Mouse (Mus musculus): Measurements from ENCODE around the gene Tpk1.

Gene Tpk1

DNA sequence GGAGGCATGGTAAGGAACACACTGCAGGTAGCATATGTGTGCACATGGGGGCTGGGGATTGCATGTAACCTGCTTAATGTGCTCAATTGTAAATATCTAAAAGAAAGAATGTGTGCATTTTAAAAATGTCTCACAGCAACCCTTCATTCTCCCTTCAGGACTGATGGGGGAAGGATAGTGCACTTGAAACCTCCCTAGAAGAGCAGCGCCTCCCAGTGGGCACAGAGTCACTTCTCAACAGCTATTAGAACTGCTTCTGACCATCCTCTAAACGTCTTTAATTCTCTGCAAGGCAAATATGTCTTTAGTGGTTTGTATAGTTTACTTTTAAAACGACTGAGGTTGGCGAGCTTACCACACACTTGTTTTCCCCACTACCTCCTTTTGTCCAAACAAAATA lies 241.1 kb downstream of the Tpk1 start:
- peak; percentile 15 for DNase-seq

DNA sequence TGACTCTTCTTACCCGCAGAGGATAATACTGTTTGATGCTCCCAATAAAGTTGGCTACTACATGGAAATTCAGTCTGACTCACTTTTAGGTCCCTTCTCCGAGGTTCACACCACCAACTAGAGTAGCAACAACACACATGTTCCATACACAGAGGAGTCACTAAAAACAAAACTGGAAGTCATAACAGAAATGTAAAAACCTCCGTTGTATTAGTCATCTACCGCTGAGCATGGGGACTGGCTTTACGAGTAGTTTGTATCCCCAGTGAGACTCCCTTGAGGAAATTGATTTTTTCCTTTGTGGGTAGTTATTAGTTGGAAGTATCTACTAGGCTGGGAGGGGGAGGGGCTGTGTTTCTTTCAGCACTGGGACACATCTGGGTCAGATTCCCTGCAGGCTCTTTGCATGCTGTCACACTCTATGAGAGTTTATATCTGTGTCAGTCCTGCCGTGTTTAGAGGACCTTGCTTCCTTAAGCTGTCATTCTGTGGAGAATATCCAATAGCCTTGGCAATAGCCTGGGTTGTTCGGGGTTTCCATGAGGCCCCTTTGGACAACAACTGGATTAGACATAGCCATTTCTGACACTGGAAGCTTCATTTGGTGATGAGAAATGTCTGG lies 245.6 kb downstream of the Tpk1 start:
- DNase-seq = no peak

GRCm38 (mm10) chr6:43408949-43409348 lies 257.1 kb downstream of the Tpk1 start:
- DNase-seq = no peak

DNA sequence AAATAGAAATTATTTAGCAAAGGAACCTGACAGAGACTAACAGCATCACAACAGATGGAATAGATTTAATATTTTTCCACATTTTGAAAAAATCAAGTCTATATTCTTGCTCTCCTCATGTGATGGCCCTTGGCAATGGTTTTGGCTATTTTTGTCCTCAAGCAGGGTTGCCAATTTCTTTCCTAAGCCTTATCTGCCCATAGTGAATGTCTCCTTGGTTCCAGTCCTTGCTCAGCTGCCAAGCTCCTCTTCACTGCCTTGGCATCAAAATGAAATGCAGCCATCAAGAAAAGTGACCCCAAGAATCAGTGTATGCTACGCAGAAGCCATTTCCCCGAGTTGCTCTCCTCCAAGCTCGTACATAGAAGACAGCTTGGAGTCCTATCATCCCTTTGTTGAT lies 263.0 kb downstream of the Tpk1 start:
- no peak for DNase-seq

GRCm38 (mm10) chr6:43402219-43402997 lies 263.7 kb downstream of the Tpk1 start:
- DNase-seq = no peak

- DNase-seq = no peak
These were observed 269.7 kb downstream of the Tpk1 start for GRCm38 (mm10) chr6:43396426-43396825.

DNA sequence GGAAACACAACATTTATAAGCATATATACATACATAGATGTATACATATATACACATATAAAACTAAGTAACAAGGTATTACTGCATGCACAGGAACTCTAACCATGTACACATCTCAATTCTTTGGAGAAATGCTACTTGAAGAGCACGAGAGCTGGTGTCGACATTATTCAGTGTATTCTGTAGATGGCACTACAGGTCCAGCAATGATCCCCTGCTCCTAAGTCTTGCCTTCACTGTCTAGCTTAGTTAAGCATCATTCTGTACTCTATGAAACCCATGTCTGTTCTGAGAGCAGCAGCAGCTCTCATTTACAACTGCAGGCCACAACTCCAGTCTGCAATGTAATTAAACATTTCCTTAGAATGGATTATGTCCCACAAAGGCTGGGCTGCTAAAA lies 270.5 kb downstream of the Tpk1 start:
- peak; percentile 32 for DNase-seq

DNA sequence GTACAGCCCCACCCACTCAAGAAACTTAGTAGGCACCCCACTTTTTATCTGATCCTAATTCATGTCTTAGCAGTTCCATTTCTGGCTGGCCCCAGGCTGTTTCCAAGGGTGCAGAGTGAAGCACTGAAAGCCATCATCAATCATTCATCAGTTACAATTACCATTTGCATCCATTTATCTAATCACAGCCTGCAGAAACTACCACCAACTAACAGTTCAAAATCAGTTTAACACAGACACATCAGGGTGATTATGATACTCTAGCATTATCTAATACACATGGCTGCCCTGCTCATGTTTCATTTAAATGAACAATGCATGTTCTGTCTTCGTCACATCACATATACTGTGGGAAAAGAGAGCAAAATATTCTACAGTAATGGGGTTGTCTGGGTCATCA lies 274.7 kb downstream of the Tpk1 start:
- no peak for DNase-seq

GRCm38 (mm10) chr6:43387273-43387672 lies 278.8 kb downstream of the Tpk1 start:
- DNase-seq = peak; percentile 26

- no peak for DNase-seq
These were observed 281.2 kb downstream of the Tpk1 start for GRCm38 (mm10) chr6:43384841-43385240.

GRCm38 (mm10) chr6:43384304-43384703 lies 281.8 kb downstream of the Tpk1 start:
- no peak for DNase-seq

DNA sequence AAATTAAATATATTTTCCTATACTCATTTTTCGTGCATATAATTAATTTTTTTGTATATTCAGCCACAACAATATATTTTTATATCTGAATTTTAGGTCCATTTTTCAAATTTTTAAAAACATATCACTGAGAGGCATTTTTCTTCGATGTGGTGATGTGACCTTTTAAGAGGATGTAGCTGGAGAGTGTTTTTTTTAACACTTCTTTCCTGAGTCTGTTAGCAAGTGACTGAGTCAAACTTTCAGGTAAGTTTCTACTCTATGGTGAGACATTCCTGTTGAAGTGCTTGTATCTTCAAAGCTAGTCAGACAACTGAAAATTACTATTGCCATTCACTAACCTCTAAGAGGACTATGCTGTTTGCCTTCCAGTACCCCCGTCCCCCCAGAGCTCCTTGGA lies 283.3 kb downstream of the Tpk1 start:
- no peak for DNase-seq

DNA sequence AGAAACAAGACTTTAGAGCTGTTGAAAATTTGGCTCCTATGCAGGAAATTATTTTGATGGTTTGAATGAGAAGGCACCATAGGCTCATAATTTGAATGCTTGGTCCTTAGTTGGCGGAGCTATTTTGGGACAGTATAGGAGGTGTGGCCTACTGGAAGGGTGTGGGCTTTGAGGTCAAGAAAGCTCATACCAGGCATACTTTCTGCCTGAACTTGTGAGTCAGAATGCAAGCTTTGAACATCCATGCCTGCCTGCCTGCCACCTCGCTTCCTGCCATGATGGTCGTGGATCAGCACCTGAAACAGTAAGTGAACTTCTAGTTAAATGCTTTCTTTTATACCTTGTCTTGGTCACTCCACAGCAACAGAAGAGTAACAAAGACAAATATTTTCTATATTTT lies 283.8 kb downstream of the Tpk1 start:
- no peak for DNase-seq

DNA sequence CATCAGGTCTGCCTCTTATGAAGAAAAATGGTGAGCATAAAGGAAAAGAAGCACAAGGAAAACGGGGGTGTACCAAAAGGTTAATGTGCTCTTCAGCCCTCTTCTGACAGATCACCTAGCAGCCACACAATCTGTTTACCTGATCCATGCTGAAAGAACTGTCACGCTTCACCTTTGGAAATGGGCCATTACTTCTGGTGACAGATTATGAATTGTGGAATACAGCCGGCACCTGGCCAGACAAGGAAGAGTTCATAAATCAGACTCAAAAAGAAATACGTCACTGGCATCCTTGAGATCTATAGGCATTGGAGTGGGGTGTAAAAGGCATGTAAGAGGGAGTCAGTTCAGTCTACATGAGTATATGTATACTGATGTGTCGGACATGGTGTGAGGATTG lies 292.9 kb downstream of the Tpk1 start:
- no peak for DNase-seq

DNA sequence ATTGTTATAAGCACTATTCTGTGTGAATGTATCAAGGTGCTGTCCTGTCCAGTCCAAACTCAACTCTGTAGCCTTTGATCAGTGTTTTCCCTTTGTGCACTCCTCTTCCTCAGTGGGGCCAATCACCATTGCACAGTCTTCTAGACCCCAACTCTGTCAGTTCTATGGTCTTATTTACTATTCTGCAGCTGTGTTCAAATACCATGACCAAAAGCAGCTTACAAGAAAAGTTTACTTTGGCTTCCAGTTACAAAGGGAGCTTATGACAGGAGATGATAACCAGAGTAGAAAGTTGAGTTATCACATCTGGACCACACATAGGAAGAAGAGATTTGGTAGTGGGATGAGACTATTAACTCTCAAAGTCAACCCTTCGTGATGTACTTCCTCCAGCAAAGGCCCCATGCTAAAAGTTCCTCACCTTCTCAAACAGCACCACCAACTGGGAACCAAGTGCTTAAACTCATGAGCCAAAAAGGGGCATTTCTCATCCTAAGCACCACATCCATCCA lies 298.6 kb downstream of the Tpk1 start:
- DNase-seq = no peak

- DNase-seq = no peak
These were observed 299.1 kb downstream of the Tpk1 start for GRCm38 (mm10) chr6:43366952-43367351.

DNA sequence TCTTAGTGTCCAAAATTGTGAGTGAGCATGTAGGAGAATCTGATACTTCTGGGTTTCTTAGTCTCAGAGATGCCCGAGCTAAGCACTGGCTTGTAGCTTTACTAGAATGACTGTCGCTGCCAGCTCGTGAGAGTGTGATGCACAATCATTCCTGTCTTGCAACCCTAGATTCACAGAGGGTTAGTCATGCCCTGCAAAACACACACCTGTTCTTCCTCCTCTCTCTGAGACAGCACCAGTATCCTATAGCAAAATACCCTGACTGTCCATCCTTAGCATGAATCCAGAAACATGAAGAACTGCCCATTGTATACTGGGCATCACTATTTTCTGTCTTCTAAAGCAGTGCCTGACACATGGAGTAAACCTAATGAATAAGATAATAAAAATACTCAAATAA lies 302.2 kb downstream of the Tpk1 start:
- no peak for DNase-seq

- no peak for DNase-seq
These were observed 302.7 kb downstream of the Tpk1 start for GRCm38 (mm10) chr6:43363291-43363820.

DNA sequence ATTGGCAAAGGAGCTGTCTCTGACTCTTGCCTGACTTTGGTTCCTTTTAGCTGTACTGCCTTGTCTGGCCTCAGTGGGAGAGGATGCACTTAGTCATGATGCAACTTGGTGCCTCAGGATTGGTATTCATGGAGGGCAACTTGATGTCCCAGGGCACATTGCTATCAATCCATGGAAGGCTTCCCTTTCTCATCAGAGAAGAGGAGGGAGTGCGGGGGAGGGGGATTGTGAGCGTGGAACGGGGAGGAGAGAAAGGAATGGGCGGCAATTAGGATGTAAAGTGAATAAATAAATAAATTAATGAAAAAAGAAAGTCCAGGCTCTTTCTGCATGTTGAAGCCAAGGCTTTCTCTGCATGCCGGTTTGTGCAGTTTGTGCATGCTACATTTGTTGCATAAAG lies 304.8 kb downstream of the Tpk1 start:
- no peak for DNase-seq

DNA sequence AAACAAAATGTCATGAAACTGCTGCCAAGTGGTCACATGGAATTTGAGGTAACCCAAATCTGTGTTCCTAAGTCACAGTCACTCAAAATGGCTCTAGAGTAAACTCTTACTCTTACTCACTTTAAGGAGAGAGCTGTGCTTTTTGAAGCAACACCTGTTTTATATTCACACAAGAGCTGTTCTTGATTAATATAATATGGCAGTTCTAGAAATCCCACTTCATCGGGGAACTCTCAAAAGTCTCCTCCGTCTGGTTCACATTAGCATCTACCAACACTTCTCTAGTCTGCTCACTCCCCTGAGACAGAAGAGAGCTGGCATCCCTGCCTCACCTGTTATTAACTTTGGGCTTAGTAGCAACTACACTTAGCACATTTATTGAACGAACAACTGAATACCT lies 305.9 kb downstream of the Tpk1 start:
- no peak for DNase-seq

GRCm38 (mm10) chr6:43354562-43355241 lies 311.4 kb downstream of the Tpk1 start:
- no peak for DNase-seq

DNA sequence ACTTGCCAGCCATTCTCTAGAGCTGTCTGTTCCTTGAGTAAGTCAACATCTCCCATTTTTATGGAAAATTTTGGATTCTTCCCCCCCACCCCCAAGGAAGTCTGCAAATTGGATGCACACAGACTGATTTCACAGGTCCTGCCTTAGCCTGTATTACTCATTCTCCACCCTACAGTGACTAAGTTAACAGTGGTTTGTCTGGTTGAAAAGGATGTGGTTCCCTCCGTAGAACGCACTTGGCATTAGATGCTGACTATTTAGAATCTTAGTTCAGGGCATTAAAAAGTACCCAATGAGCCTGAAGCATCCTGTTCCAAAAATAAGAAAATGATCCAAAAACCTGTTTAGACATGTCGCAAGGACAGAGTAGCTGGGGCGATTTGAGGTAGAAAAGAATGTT lies 312.6 kb downstream of the Tpk1 start:
- DNase-seq = no peak

DNA sequence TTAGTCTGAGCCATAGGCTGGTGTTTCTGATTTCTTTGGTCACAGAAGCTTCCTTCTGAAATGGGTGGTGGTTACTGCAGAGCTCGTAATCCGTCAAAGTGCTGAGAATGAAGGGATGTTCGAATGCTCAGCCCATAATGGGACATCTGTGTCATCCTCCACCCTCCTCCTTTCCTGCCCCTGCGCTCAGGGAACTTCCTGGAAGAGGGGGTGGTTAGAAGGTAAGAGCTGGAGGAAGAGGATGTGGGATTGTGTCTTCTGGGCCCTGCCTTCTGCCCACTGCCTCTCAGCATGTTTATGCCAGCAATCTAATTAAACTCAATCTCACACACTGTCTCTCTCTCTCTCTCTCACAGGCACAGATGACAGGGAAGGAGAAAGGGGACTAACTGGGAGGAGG lies 317.0 kb downstream of the Tpk1 start:
- DNase-seq = no peak

DNA sequence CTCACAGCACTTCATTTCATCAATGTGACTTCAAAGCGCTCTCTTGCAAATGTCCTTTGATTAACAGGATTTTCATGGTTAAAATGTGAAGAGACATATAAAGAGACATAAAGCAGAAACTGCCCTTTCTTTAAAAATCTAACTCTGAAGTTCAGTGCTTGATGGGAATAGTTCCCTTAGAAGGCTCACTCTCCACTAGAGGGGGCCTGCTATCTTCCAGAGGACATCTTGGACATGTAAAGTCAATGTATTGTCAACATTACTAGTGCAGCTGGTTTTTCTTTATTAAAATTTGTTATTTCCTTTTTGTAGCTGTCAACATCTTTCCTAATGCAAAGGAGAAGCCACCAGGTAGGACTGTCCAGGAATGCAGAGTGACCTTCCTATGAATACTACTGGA lies 318.4 kb downstream of the Tpk1 start:
- peak; percentile 46 for DNase-seq
